In genomic region chr2:49764331-49764946, GRCm38 (mm10) we compare ENCODE assay signal across 8 mouse cellular contexts. TPM values are rescaled to one million over a fixed set of nuclear protein-coding genes. Genes with fewer than 3 reads are reported as not detected.
DNase-seq lines count a peak whose midpoint lies in the region; ATAC-seq and TF ChIP-seq lines count a peak whose summit lies in the region.

No protein-coding gene starts in this region.

- in situ Hi-C loops in ES-E14 (cut with MboI; ENCODE audit: low sequenced_read_pairs in 2 of 2, unreplicated experiment in 2 of 2): loop anchor here in 1 of 2 experiments (10.0 kb wide), 1 partner anchor 510 kb away; no protein-coding TSS in a partner anchor

- no peak for DNase-seq in cerebellum, adult 2 months
- DNase-seq in cerebellum, adult 11-12 months: no peak
- DNase-seq in ES-E14 (ENCODE audit: low read depth, low spot score) (peak; percentile 62), liver (peak; percentile 38)
- DNase-seq in embryo, embryonic 11.5 days (ENCODE audit: low read depth, low spot score): peak; percentile 75
- peak; percentile 94 for DNase-seq in midbrain, postnatal 0 days (ENCODE audit: low spot score)
- DNase-seq in ovary, adult 18-20 months (ENCODE audit: low spot score): no peak

- no peak overlapping the region for H3K9ac ChIP-seq in ES-E14 (ENCODE audit: insufficient read depth, low read depth, low read length, poor library complexity, severe bottlenecking)
- H3K9ac ChIP-seq in hindbrain, embryonic 16.5 days (ENCODE audit: low read depth, low read length): no peak overlapping the region
- no peak overlapping the region for H3K9ac ChIP-seq in midbrain, postnatal 0 days (replicated peaks; ENCODE audit: low read length, poor library complexity, severe bottlenecking)

- H3K27me3 ChIP-seq in cerebellum, adult 2 months (ENCODE audit: control insufficient read depth, insufficient read depth, low read length): no peaks in the 10 kb centered on the region
- H3K27me3 ChIP-seq in hindbrain, embryonic 16.5 days (replicated peaks; ENCODE audit: control insufficient read depth, insufficient read depth, low read length): no peaks in the 10 kb centered on the region
- no peaks in the 10 kb centered on the region for H3K27me3 ChIP-seq in midbrain, postnatal 0 days (ENCODE audit: insufficient read depth, low read length)

- WGBS in cerebellum, adult 2 months: 48% methylated on average over 7 of the region's 7 CpGs
- WGBS in hindbrain, embryonic 16.5 days: 49% methylated on average over 7 of the region's 7 CpGs
- 47% methylated on average over 7 of the region's 7 CpGs for WGBS in midbrain, postnatal 0 days

- no peak overlapping the region for H3K4me2 ChIP-seq in hindbrain, embryonic 16.5 days (ENCODE audit: low read length)
- no peak overlapping the region for H3K4me2 ChIP-seq in midbrain, postnatal 0 days (ENCODE audit: low read depth, low read length, poor library complexity, severe bottlenecking)

- H3K27ac ChIP-seq in cerebellum, adult 2 months (ENCODE audit: insufficient read depth, low read length): no peak overlapping the region
- H3K27ac ChIP-seq in ES-E14 (ENCODE audit: insufficient read depth, low read depth, low read length, poor library complexity, severe bottlenecking): no peak overlapping the region
- H3K27ac ChIP-seq in hindbrain, embryonic 16.5 days (ENCODE audit: low read depth, low read length): 0 out of 2 replicates have a peak overlapping the region, but pooled peaks have one; percentile 1
- no peak overlapping the region for H3K27ac ChIP-seq in midbrain, postnatal 0 days (ENCODE audit: low read depth, low read length)

- H3K4me1 ChIP-seq in cerebellum, adult 2 months (ENCODE audit: control insufficient read depth, insufficient read depth, low read length): no peaks in the 10 kb centered on the region
- no peaks in the 10 kb centered on the region for H3K4me1 ChIP-seq in ES-E14 (ENCODE audit: control insufficient read depth in 2 of 2, insufficient read depth in 2 of 2, low read length in 2 of 2, poor library complexity in 1 of 2)
- no peaks in the 10 kb centered on the region for H3K4me1 ChIP-seq in hindbrain, embryonic 16.5 days (ENCODE audit: control insufficient read depth, insufficient read depth, low read depth, low read length)
- no peaks in the 10 kb centered on the region for H3K4me1 ChIP-seq in midbrain, postnatal 0 days (ENCODE audit: insufficient read depth, low read length)

- TF ChIP-seq CTCF in cerebellum, adult 2 months (IDR thresholded peaks at IDR 0.05; ENCODE audit: borderline replicate concordance, insufficient read depth, low read depth, low read length): peak; percentile 55; the same call in 1 of the 2 replicates
- TF ChIP-seq CTCF in midbrain, postnatal 0 days (IDR thresholded peaks at IDR 0.05): peak; percentile 93

- H3K36me3 ChIP-seq in ES-E14 (ENCODE audit: control insufficient read depth, insufficient read depth, low read length, poor library complexity, severe bottlenecking): no peaks in the 10 kb centered on the region
- H3K36me3 ChIP-seq in hindbrain, embryonic 16.5 days (ENCODE audit: control insufficient read depth, insufficient read depth, low read length): peaks cover 31% of the 10 kb centered on the region
- peaks cover 44% of the 10 kb centered on the region for H3K36me3 ChIP-seq in midbrain, postnatal 0 days (ENCODE audit: insufficient read depth, low read length)

- ATAC-seq in hindbrain, embryonic 16.5 days: peak; percentile 67
- peak; percentile 59 for ATAC-seq in midbrain, postnatal 0 days (ENCODE audit: low FRiP score)

- H3K9me3 ChIP-seq in ES-E14 (ENCODE audit: control insufficient read depth, insufficient read depth, low read depth, low read length): no peaks in the 10 kb centered on the region
- no peaks in the 10 kb centered on the region for H3K9me3 ChIP-seq in hindbrain, embryonic 16.5 days (ENCODE audit: control insufficient read depth, low read length)
- H3K9me3 ChIP-seq in midbrain, postnatal 0 days (ENCODE audit: low read length): no peaks in the 10 kb centered on the region

- no peak overlapping the region for H3K4me3 ChIP-seq in cerebellum, adult 2 months (replicated peaks; ENCODE audit: insufficient read depth, low read depth, low read length)
- no peak overlapping the region for H3K4me3 ChIP-seq in ES-E14 (ENCODE audit: insufficient read depth in 1 of 2, low read depth in 1 of 2, low read length in 2 of 2, poor library complexity in 1 of 2, severe bottlenecking in 1 of 2)
- no peak overlapping the region for H3K4me3 ChIP-seq in hindbrain, embryonic 16.5 days (ENCODE audit: low read length)
- no peak overlapping the region for H3K4me3 ChIP-seq in midbrain, postnatal 0 days (ENCODE audit: low read depth, low read length)

- no peak for TF ChIP-seq POLR2A in cerebellum, adult 2 months (IDR thresholded peaks at IDR 0.05; ENCODE audit: borderline replicate concordance, insufficient read depth, low read length)

TF ChIP-seq in ES-E14, 5 proteins besides CTCF, POLR2A, EP300 and RAD21:
- TF ChIP-seq ZC3H11A (IDR thresholded peaks at IDR 0.05; ENCODE audit: borderline replicate concordance, low read depth, low read length) (peak; percentile 53; the same call in 1 of the 2 replicates), MAFK (IDR thresholded peaks at IDR 0.05; ENCODE audit: insufficient read depth, low read depth, low read length) (no peak), CHD2 (IDR thresholded peaks at IDR 0.05; ENCODE audit: low read depth, low read length) (no peak), HCFC1 (IDR thresholded peaks at IDR 0.05; ENCODE audit: borderline replicate concordance, insufficient read depth, low read length) (no peak), ZNF384 (IDR thresholded peaks at IDR 0.05; ENCODE audit: low read depth, low read length) (no peak)

RNA-seq across cellular contexts. Expression of gene Lypd6b, which starts 23.0 kb away (rescaled TPM):
- 7.5 and 10.7 TPM in 2 replicates for polyA plus RNA-seq in cerebellum, adult 2 months (2012; rRNA removed)
- total RNA-seq in ES-E14 (2012; rRNA removed): 0.18 and 0.48 TPM in 2 replicates
- 15.6 and 18.8 TPM in 2 replicates for polyA plus RNA-seq in hindbrain, embryonic 16.5 days (2015; fragmentation: Nextera tagmentation; extraction: Ambion mirVana)
- 18.6 and 22.5 TPM in 2 replicates for total RNA-seq in midbrain, postnatal 0 days (2014; rRNA removed)
- polyA plus RNA-seq in midbrain, postnatal 0 days (2015; fragmentation: Nextera tagmentation; extraction: Ambion mirVana): 28.1 and 31.1 TPM in 2 replicates

Comparison
In these comparisons a context has a peak if more than half of its experiments do, and no peak if none do; other contexts are left out.
1. DNase-seq: peak in ES-E14 (single experiment), embryo, embryonic 11.5 days (single experiment), liver (single experiment) and midbrain, postnatal 0 days (single experiment); none in cerebellum, adult 2 months (0 of 2), cerebellum, adult 11-12 months (single experiment) and ovary, adult 18-20 months (single experiment).